Mouse (Mus musculus): ENCODE data around the gene Rbfox1.

- TF ChIP-seq CTCF (IDR thresholded peaks at IDR 0.05; ENCODE audit: low read depth): no peak
- TF ChIP-seq EP300 (optimal IDR thresholded peaks at IDR 0.05): no peak
These were observed 899.9 kb downstream of the Rbfox1 start for GRCm38 (mm10) chr16:6785026-6785425.
